Mouse (Mus musculus): Measurements from ENCODE around the gene Banp. TPM values are rescaled to one million over a fixed set of nuclear protein-coding genes. Genes with fewer than 3 reads are reported as not detected.

The Banp gene
- polyA plus RNA-seq, 1 experiment from 2014 or later = 36.6 TPM

- DNase-seq (ENCODE audit: low spot score) = no peak
- Histone ChIP-seq H3K36me3 (ENCODE audit: control insufficient read depth, insufficient read depth, low read length) (peaks cover 78% of the 10 kb centered on the region), H3K4me2 (ENCODE audit: low read length) (no peak overlapping the region), H3K27ac (ENCODE audit: low read depth) (no peak overlapping the region), H3K27me3 (replicated peaks; ENCODE audit: control insufficient read depth, insufficient read depth, low read length) (no peaks in the 10 kb centered on the region), H3K9ac (ENCODE audit: low read length) (no peak overlapping the region), H3K9me3 (ENCODE audit: control insufficient read depth, low read length) (no peaks in the 10 kb centered on the region), H3K4me1 (replicated peaks; ENCODE audit: control insufficient read depth, insufficient read depth, low read length) (no peaks in the 10 kb centered on the region), H3K4me3 (ENCODE audit: low read depth, low read length) (no peak overlapping the region)
- 81% methylated on average over 4 of the region's 4 CpGs for WGBS
- no peak for ATAC-seq (replicated peaks; ENCODE audit: low FRiP score, low TSS enrichment, low read depth)
These were observed 43.4 kb downstream of the Banp start for GRCm38 (mm10) chr8:121992911-121993310.

- 67% methylated on average over 4 of the region's 4 CpGs for WGBS
- peaks cover 77% of the 10 kb centered on the region for H3K36me3 ChIP-seq (ENCODE audit: control insufficient read depth, insufficient read depth, low read length)
- no peak for ATAC-seq (replicated peaks; ENCODE audit: low FRiP score, low TSS enrichment, low read depth)
These were observed 45.6 kb downstream of the Banp start for GRCm38 (mm10) chr8:121995112-121995511.

DNA sequence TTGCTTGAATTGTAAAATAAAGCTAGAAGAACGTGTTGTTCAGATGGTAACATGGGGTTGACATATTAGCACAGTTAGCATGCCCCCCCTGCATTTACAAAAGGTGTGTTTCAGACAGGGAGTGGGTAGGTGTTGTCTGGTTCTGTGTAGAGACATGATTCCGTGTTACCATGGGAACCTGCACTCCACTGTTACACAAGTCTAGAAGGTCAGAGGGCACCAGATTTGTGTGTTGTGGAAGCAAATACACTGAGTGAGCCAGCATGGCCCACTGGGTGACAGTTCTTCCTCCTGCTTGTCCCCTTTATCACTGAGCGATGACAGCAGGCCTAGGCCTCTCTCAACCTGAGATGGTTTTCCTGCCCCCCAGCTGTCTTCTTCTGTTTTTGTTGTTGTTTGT lies 46.3 kb downstream of the Banp start:
- H3K4me3 ChIP-seq (ENCODE audit: low read depth, low read length) = no peak overlapping the region
- peaks cover 76% of the 10 kb centered on the region for H3K36me3 ChIP-seq (ENCODE audit: control insufficient read depth, insufficient read depth, low read length)
- H3K4me2 ChIP-seq (ENCODE audit: low read length) = no peak overlapping the region
- H3K9me3 ChIP-seq (ENCODE audit: control insufficient read depth, low read length) = no peaks in the 10 kb centered on the region
- DNase-seq (ENCODE audit: low spot score) (no peak), ATAC-seq (replicated peaks; ENCODE audit: low FRiP score, low TSS enrichment, low read depth) (no peak)
- H3K9ac ChIP-seq (ENCODE audit: low read length) = no peak overlapping the region
- 72% methylated on average over 3 of the region's 3 CpGs for WGBS
- no peaks in the 10 kb centered on the region for H3K4me1 ChIP-seq (replicated peaks; ENCODE audit: control insufficient read depth, insufficient read depth, low read length)
- H3K27ac ChIP-seq (ENCODE audit: low read depth) = no peak overlapping the region
- H3K27me3 ChIP-seq (replicated peaks; ENCODE audit: control insufficient read depth, insufficient read depth, low read length) = no peaks in the 10 kb centered on the region

More at GRCm38 (mm10) chr8:121995112-121995511, 45.6 kb downstream of the Banp start:
- Histone ChIP-seq H3K27ac (ENCODE audit: low read depth) (no peak overlapping the region), H3K9me3 (ENCODE audit: control insufficient read depth, low read length) (no peaks in the 10 kb centered on the region), H3K4me3 (ENCODE audit: low read depth, low read length) (no peak overlapping the region), H3K9ac (ENCODE audit: low read length) (no peak overlapping the region), H3K4me2 (ENCODE audit: low read length) (no peak overlapping the region), H3K27me3 (replicated peaks; ENCODE audit: control insufficient read depth, insufficient read depth, low read length) (no peaks in the 10 kb centered on the region), H3K4me1 (replicated peaks; ENCODE audit: control insufficient read depth, insufficient read depth, low read length) (no peaks in the 10 kb centered on the region)
- no peak for DNase-seq (ENCODE audit: low spot score)

GRCm38 (mm10) chr8:121998631-121999030 lies 49.1 kb downstream of the Banp start:
- no peaks in the 10 kb centered on the region for H3K4me1 ChIP-seq (replicated peaks; ENCODE audit: control insufficient read depth, insufficient read depth, low read length)
- H3K27me3 ChIP-seq (replicated peaks; ENCODE audit: control insufficient read depth, insufficient read depth, low read length) = no peaks in the 10 kb centered on the region
- DNase-seq (ENCODE audit: low spot score) (no peak), ATAC-seq (replicated peaks; ENCODE audit: low FRiP score, low TSS enrichment, low read depth) (no peak)
- no peaks in the 10 kb centered on the region for H3K9me3 ChIP-seq (ENCODE audit: control insufficient read depth, low read length)
- peaks cover 73% of the 10 kb centered on the region for H3K36me3 ChIP-seq (ENCODE audit: control insufficient read depth, insufficient read depth, low read length)
- no peak overlapping the region for H3K4me3 ChIP-seq (ENCODE audit: low read depth, low read length)
- 89% methylated on average over 4 of the region's 4 CpGs for WGBS
- no peak overlapping the region for H3K27ac ChIP-seq (ENCODE audit: low read depth)
- no peak overlapping the region for H3K9ac ChIP-seq (ENCODE audit: low read length)
- no peak overlapping the region for H3K4me2 ChIP-seq (ENCODE audit: low read length)

GRCm38 (mm10) chr8:121999211-121999610 lies 49.7 kb downstream of the Banp start:
- Histone ChIP-seq H3K9ac (ENCODE audit: low read length) (no peak overlapping the region), H3K9me3 (ENCODE audit: control insufficient read depth, low read length) (no peaks in the 10 kb centered on the region), H3K27ac (ENCODE audit: low read depth) (no peak overlapping the region), H3K36me3 (ENCODE audit: control insufficient read depth, insufficient read depth, low read length) (peaks cover 77% of the 10 kb centered on the region), H3K4me3 (ENCODE audit: low read depth, low read length) (no peak overlapping the region), H3K27me3 (replicated peaks; ENCODE audit: control insufficient read depth, insufficient read depth, low read length) (no peaks in the 10 kb centered on the region), H3K4me2 (ENCODE audit: low read length) (no peak overlapping the region), H3K4me1 (replicated peaks; ENCODE audit: control insufficient read depth, insufficient read depth, low read length) (no peaks in the 10 kb centered on the region)
- ATAC-seq (replicated peaks; ENCODE audit: low FRiP score, low TSS enrichment, low read depth) (no peak), DNase-seq (ENCODE audit: low spot score) (no peak)
- 84% methylated on average over 5 of the region's 5 CpGs for WGBS

- H3K36me3 ChIP-seq (ENCODE audit: control insufficient read depth, insufficient read depth, low read length) = peaks cover 77% of the 10 kb centered on the region
- WGBS = 87% methylated on average over 15 of the region's 15 CpGs
- H3K27ac ChIP-seq (ENCODE audit: low read depth) = no peak overlapping the region
- no peak overlapping the region for H3K4me2 ChIP-seq (ENCODE audit: low read length)
- no peak for ATAC-seq (replicated peaks; ENCODE audit: low FRiP score, low TSS enrichment, low read depth)
- no peak overlapping the region for H3K9ac ChIP-seq (ENCODE audit: low read length)
- no peaks in the 10 kb centered on the region for H3K9me3 ChIP-seq (ENCODE audit: control insufficient read depth, low read length)
- no peak for DNase-seq (ENCODE audit: low spot score)
- no peaks in the 10 kb centered on the region for H3K4me1 ChIP-seq (replicated peaks; ENCODE audit: control insufficient read depth, insufficient read depth, low read length)
- H3K27me3 ChIP-seq (replicated peaks; ENCODE audit: control insufficient read depth, insufficient read depth, low read length) = no peaks in the 10 kb centered on the region
- no peak overlapping the region for H3K4me3 ChIP-seq (ENCODE audit: low read depth, low read length)
These were observed 52.0 kb downstream of the Banp start for GRCm38 (mm10) chr8:122001339-122002115.

DNA sequence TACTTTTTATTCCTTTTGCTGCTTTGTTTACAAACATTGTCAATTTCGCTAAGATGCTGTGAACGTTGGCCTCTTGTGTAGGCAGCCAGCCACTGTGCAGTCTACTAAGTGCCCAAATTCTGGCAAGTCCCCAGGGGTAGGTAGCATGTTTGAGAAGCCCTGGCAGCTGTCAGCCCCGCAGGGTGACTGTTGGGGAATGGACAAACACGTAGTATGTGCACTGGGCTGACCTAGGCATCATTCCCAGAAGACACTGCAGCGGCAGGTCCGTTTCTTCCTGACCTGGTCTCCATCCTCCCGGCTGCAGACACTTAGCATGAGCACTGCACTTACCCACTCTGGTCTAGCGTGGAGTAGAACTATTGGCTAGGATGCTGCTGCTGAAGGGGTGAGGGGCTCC lies 54.1 kb downstream of the Banp start:
- Histone ChIP-seq H3K27ac (ENCODE audit: low read depth) (no peak overlapping the region), H3K27me3 (replicated peaks; ENCODE audit: control insufficient read depth, insufficient read depth, low read length) (no peaks in the 10 kb centered on the region), H3K9ac (ENCODE audit: low read length) (no peak overlapping the region), H3K4me2 (ENCODE audit: low read length) (no peak overlapping the region), H3K36me3 (ENCODE audit: control insufficient read depth, insufficient read depth, low read length) (peaks cover 76% of the 10 kb centered on the region), H3K4me3 (ENCODE audit: low read depth, low read length) (no peak overlapping the region), H3K4me1 (replicated peaks; ENCODE audit: control insufficient read depth, insufficient read depth, low read length) (no peaks in the 10 kb centered on the region), H3K9me3 (ENCODE audit: control insufficient read depth, low read length) (no peaks in the 10 kb centered on the region)
- WGBS = 79% methylated on average over 8 of the region's 8 CpGs
- no peak for ATAC-seq (replicated peaks; ENCODE audit: low FRiP score, low TSS enrichment, low read depth)
- no peak for DNase-seq (ENCODE audit: low spot score)

DNA sequence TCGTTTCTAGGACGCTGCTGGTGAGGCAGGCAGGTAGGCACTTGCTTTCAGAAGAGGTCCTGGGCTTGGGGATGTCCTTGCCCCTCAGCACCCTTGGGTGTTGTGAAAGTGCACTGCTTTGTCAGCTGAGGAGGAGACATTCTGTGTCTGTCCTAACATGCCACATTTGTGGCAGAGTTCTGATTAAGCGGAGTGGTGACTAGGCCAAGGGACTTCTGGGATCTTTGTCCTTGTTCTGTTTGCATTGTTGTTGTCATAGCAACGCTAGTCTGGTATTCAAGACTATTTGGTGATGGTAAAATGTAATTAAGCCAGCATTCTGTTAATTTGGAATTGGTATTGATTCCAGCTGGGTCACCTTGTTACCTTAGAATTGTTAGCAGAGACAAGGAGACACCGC lies 54.6 kb downstream of the Banp start:
- Histone ChIP-seq H3K9ac (ENCODE audit: low read length) (no peak overlapping the region), H3K4me3 (ENCODE audit: low read depth, low read length) (no peak overlapping the region), H3K36me3 (ENCODE audit: control insufficient read depth, insufficient read depth, low read length) (peaks cover 74% of the 10 kb centered on the region), H3K4me2 (ENCODE audit: low read length) (no peak overlapping the region), H3K27me3 (replicated peaks; ENCODE audit: control insufficient read depth, insufficient read depth, low read length) (no peaks in the 10 kb centered on the region), H3K9me3 (ENCODE audit: control insufficient read depth, low read length) (no peaks in the 10 kb centered on the region), H3K27ac (ENCODE audit: low read depth) (no peak overlapping the region), H3K4me1 (replicated peaks; ENCODE audit: control insufficient read depth, insufficient read depth, low read length) (no peaks in the 10 kb centered on the region)
- DNase-seq (ENCODE audit: low spot score) (no peak), ATAC-seq (replicated peaks; ENCODE audit: low FRiP score, low TSS enrichment, low read depth) (no peak)
- 79% methylated on average over 5 of the region's 5 CpGs for WGBS

All from intestine, embryonic 14.5 days (tissue).